Mouse (Mus musculus): ENCODE results near the gene Gls2.

Gls2 gene

GRCm38 (mm10) chr10:128232420-128232985 is 38.2 kb downstream of the Gls2 start:
- peak; percentile 94 for DNase-seq

GRCm38 (mm10) chr10:128236321-128236720 is 42.1 kb downstream of the Gls2 start:
- DNase-seq, result no peak

- DNase-seq, result peak; percentile 98
Measured at GRCm38 (mm10) chr10:128237807-128238480, 43.7 kb downstream of the Gls2 start.

GRCm38 (mm10) chr10:128239140-128239539 is 44.9 kb downstream of the Gls2 start:
- DNase-seq, result no peak

- DNase-seq, result no peak
Measured at GRCm38 (mm10) chr10:128240131-128240530, 45.9 kb downstream of the Gls2 start.

- peak; percentile 94 for DNase-seq
Measured at GRCm38 (mm10) chr10:128243252-128243651, 49.0 kb downstream of the Gls2 start.

GRCm38 (mm10) chr10:128244121-128244520 is 49.9 kb downstream of the Gls2 start:
- DNase-seq, result peak; percentile 91

- peak; percentile 99 for DNase-seq
Measured at GRCm38 (mm10) chr10:128247020-128247732, 52.9 kb downstream of the Gls2 start.

- peak; percentile 91 for DNase-seq
Measured at GRCm38 (mm10) chr10:128250565-128250964, 56.3 kb downstream of the Gls2 start.

- DNase-seq, result no peak
Measured at GRCm38 (mm10) chr10:128253677-128254255, 59.5 kb downstream of the Gls2 start, which contains the start of gene Apon. TSS of gene Apon (plus strand) at chr10:128254096.

- DNase-seq, result no peak
Measured at GRCm38 (mm10) chr10:128255925-128256324, 61.7 kb downstream of the Gls2 start.

- no peak for DNase-seq
Measured at GRCm38 (mm10) chr10:128256328-128256727, 62.1 kb downstream of the Gls2 start.

- DNase-seq, result peak; percentile 94
Measured at GRCm38 (mm10) chr10:128258953-128259352, 64.7 kb downstream of the Gls2 start.

Measured in heart, adult 11 months (tissue).